8 mouse cellular contexts compared by ENCODE assay signal in genomic region chr16:44530829-44531228, GRCm38 (mm10). TPM values are rescaled to one million over a fixed set of nuclear protein-coding genes. Genes with fewer than 3 reads are reported as not detected.
DNase-seq lines count a peak whose midpoint lies in the region; ATAC-seq and TF ChIP-seq lines count a peak whose summit lies in the region.

No protein-coding gene starts in this region.

- no peak overlapping the region for H3K9ac ChIP-seq in heart, embryonic 16.5 days (ENCODE audit: low read length)
- H3K9ac ChIP-seq in forebrain, embryonic 15.5 days (replicated peaks) = peak overlapping the region; percentile 38
- peak overlapping the region; percentile 38; the same call in 1 of the 2 replicates for H3K9ac ChIP-seq in midbrain, embryonic 15.5 days

- H3K9me3 ChIP-seq in heart, embryonic 16.5 days (replicated peaks; ENCODE audit: control insufficient read depth, low read length) = no peaks in the 10 kb centered on the region
- no peaks in the 10 kb centered on the region for H3K9me3 ChIP-seq in forebrain, embryonic 15.5 days
- H3K9me3 ChIP-seq in midbrain, embryonic 15.5 days = no peaks in the 10 kb centered on the region

- ATAC-seq in heart, embryonic 16.5 days (replicated peaks; ENCODE audit: extremely low read depth, insufficient read depth, low FRiP score) = no peak
- ATAC-seq in forebrain, embryonic 15.5 days (replicated peaks) = peak; percentile 93
- peak; percentile 91 for ATAC-seq in midbrain, embryonic 15.5 days (replicated peaks)

- no peaks in the 10 kb centered on the region for H3K36me3 ChIP-seq in heart, embryonic 16.5 days (ENCODE audit: control insufficient read depth, insufficient read depth)
- H3K36me3 ChIP-seq in forebrain, embryonic 15.5 days = no peaks in the 10 kb centered on the region
- H3K36me3 ChIP-seq in midbrain, embryonic 15.5 days (replicated peaks) = no peaks in the 10 kb centered on the region

- WGBS in heart, embryonic 16.5 days = 8% methylated on average over 7 of the region's 7 CpGs
- WGBS in forebrain, embryonic 15.5 days = 1% methylated on average over 7 of the region's 7 CpGs
- under 1% methylated on average over 7 of the region's 7 CpGs for WGBS in midbrain, embryonic 15.5 days

- TF ChIP-seq CTCF in brain, embryonic 14.5 days (IDR thresholded peaks at IDR 0.05; ENCODE audit: borderline replicate concordance, extremely low read depth, insufficient read depth, insufficient read length) = no peak

- H3K4me1 ChIP-seq in heart, embryonic 16.5 days (ENCODE audit: control insufficient read depth, insufficient read depth, low read length) = peaks cover 21% of the 10 kb centered on the region
- H3K4me1 ChIP-seq in forebrain, embryonic 15.5 days = peaks cover 85% of the 10 kb centered on the region
- peaks cover 66% of the 10 kb centered on the region for H3K4me1 ChIP-seq in midbrain, embryonic 15.5 days

- no peak for DNase-seq in heart, postnatal 4 days
- DNase-seq in brain, embryonic 14.5 days (ENCODE audit: low read depth) = peak; percentile 99
- no peak for DNase-seq in layer of hippocampus, postnatal 10 days (ENCODE audit: low spot score in 2 of 2)
- no peak for DNase-seq in left cerebral cortex, adult 11 months (ENCODE audit: low spot score)
- DNase-seq in thymus, postnatal 25 days = no peak

- no peak for TF ChIP-seq POLR2A in brain, embryonic 14.5 days (IDR thresholded peaks at IDR 0.05; ENCODE audit: borderline replicate concordance, extremely low read depth, insufficient read depth, insufficient read length, poor library complexity, severe bottlenecking)

- peak overlapping the region; percentile 52 for H3K4me2 ChIP-seq in heart, embryonic 16.5 days (ENCODE audit: low read depth, low read length)
- H3K4me2 ChIP-seq in forebrain, embryonic 15.5 days (replicated peaks) = peak overlapping the region; percentile 47
- peak overlapping the region; percentile 61 for H3K4me2 ChIP-seq in midbrain, embryonic 15.5 days

- peak overlapping the region; percentile 17; the same call in 1 of the 2 replicates for H3K4me3 ChIP-seq in heart, embryonic 16.5 days (ENCODE audit: low read length)
- H3K4me3 ChIP-seq in forebrain, embryonic 15.5 days = peak overlapping the region; percentile 28
- peak overlapping the region; percentile 31 for H3K4me3 ChIP-seq in midbrain, embryonic 15.5 days

- no peaks in the 10 kb centered on the region for H3K27me3 ChIP-seq in heart, embryonic 16.5 days (ENCODE audit: control insufficient read depth, insufficient read depth, low read length)
- H3K27me3 ChIP-seq in forebrain, embryonic 15.5 days = no peaks in the 10 kb centered on the region
- no peaks in the 10 kb centered on the region for H3K27me3 ChIP-seq in midbrain, embryonic 15.5 days (replicated peaks)

- no peak overlapping the region for H3K27ac ChIP-seq in heart, embryonic 16.5 days (ENCODE audit: low read length)
- H3K27ac ChIP-seq in forebrain, embryonic 15.5 days (replicated peaks) = peak overlapping the region; percentile 95
- peak overlapping the region; percentile 82 for H3K27ac ChIP-seq in midbrain, embryonic 15.5 days

RNA-seq across cellular contexts. Expression of gene Boc, which starts 27.9 kb away (rescaled TPM):
- polyA plus RNA-seq in heart, embryonic 16.5 days (2015; fragmentation: Nextera tagmentation; extraction: Ambion mirVana) = 8.3 and 9.2 TPM in 2 replicates
- 1 to 10 TPM; 8.8 to 9.3 TPM for total RNA-seq in heart, postnatal 4 days (2021)
- 20.2 and 20.5 TPM in 2 replicates for polyA plus RNA-seq in brain, embryonic 14.5 days (2012; rRNA removed)
- polyA plus RNA-seq in forebrain, embryonic 15.5 days (2015; fragmentation: Nextera tagmentation; extraction: Ambion mirVana) = 15.3 and 16.9 TPM in 2 replicates
- 11.7 and 15.8 TPM in 2 replicates for polyA plus RNA-seq in midbrain, embryonic 15.5 days (2015; fragmentation: Nextera tagmentation; extraction: Ambion mirVana)
- 10 to 100 TPM; 10.8 to 11.3 TPM for total RNA-seq in layer of hippocampus, postnatal 10 days (2021)
